Mouse (Mus musculus) layer of hippocampus, postnatal 14 days (tissue): ENCODE measurements at regions not wholly inside any gene's neighbourhood (a gene's known extent, or its start where the extent isn't known, plus 50 kb on each side); places are given as distances from the start of the nearest gene placed in this dataset.

Experiments used
- DNase-seq, 2 experiments: peaks; one replicate each; pipeline ENCODE4 v3.0.0; 2021 to 2022; ENCODE audit warnings: low spot score in 2 of 2, mixed read lengths in 1 of 2

DNA sequence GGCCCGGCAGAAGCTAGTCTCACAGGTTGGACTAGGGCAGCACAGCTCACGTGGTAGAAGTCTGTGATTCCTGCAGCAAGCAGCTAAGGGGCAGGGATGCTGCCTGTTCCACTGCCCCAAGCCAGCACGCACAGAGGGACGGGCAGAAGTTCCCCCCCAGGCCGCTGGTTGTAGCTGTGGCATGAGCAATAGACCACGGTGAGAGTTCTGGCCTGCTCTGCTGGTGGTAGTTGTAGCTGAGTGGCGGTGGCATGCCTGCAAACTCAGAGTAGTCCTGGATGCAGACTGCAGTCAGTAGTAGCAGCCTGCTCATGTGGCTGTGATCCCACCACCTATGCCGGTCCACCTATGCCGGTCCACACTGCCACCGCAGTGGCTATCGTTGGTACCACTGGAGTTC lies 71.5 kb upstream of the Rpl39l start:
- DNase-seq: no peak

DNA sequence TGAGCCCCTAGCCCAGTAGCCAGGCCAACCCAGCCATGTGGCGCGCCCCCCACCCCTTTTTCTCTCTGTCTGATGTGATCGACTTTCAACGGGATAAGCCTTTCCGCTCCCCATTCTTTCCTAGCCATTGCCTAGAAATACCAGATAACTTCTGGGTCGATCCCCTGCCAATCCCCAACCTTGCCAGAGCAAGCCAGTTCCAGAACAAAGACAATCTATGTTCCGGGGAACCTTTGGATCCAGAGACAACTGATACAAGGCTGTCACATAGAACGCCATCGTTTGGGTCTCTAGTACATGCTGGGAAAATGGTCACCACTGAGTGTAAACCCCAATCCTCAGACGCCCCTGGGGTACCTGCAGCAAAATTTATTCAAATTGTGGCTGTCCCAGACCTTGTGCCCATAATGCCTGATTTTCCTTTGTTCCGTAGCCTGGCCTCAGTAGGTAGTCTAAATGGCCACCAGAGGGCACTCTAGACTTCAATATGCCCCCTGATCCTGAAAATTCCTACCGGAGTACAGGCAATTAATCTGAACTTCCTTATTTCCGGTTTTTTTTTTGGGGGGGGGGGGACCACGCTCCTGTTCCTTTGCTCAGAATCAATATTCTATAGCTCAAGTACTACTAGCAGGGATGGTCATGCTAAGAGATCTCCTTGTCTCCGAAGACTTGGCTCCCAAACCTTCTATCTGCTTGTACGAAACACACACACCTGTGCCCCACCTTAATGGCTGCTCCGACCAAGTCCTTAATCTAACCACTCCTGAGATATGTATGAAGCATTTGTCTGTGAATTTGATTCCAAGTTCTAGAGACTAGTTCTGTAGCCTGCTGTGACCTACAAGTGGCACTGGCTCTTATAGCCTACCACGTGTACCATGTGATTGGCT lies 81.3 kb upstream of the Rpl39l start:
- DNase-seq: peak; percentile 41 to 71

DNA sequence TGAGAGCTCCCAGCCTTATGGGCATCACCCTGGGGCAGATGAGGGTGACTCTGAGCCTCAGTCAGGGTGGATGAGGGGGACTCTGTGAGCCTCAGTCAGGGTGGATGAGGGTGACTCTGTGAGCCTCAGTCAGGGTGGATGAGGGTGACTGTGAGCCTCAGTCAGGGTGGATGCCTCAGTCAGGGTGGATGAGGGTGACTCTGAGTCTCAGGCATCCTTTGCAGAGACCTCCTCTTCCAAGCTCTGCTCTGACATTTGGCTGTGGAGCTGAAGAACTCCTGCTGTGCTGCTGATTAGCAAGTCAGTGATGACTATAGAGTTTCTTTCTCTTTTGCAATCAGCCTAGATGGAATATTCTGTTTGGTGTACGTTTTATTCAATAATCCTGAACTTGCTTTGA lies 83.7 kb upstream of the Rpl39l start:
- DNase-seq: no peak

DNA sequence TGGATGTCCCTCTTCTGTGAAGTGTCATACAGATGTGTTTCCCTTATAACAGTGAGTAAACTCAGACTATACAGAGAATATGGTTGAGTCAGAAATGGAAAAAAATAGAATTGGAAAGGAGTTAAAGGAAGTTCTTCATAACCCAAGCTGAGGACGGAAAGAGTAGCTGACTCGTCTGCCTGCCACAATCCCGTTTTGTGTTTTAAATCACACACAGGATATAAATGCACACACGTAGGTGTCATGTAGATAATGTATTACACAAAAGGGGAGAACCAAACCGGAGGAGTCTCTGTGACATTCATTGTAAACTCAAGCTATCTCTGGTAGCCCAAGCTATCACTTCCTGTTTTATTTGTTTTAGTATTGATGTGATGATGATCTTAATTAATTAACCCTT lies 84.6 kb upstream of the Rpl39l start:
- DNase-seq: no peak

DNA sequence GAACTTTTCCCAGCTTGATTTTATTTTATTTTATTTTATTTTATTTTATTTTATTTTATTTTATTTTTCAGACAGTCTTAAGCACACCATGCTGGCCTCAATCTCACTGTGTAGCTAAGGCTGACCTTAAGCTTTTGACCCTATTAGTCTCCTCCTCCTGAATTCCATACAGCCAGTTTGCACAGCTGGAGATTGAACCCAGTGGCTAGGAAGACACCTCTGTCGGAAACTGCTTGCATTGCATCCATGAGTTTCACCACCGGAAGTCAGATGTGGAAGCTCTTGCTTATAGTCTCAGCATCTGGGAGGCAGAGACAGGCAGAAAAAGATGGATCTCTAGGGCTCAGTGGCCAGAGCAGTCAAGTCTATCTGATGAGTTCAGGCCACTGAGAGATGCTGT lies 86.4 kb upstream of the Grin2a start:
- no peak for DNase-seq

DNA sequence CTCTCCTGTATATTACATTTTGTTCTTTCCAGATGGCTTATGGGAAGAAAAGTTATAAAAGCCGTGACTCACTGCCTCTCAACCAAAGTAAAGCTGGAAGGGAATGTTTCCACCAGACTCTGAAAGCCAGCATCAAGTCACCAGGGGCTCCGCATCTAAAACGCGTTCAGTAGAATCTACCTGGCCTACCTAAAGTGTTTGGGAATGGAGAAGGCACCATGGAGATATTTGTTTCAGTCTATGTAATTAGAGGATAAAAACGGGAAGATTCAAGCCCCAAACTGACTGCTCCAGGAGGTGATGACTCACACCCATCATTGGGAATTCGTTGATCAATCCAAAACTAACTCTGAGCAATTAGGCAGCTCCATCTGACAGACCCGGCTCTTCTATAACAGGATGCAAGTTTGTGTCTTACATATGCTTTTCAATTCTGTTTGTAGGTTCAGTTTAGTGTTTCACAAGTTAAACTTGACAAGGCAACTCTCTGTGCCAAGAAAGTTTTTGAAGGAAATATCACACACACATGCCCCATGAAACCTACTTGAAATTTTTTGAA lies 84.8 kb upstream of the Grin2a start:
- peak; percentile 49 to 58 for DNase-seq

DNA sequence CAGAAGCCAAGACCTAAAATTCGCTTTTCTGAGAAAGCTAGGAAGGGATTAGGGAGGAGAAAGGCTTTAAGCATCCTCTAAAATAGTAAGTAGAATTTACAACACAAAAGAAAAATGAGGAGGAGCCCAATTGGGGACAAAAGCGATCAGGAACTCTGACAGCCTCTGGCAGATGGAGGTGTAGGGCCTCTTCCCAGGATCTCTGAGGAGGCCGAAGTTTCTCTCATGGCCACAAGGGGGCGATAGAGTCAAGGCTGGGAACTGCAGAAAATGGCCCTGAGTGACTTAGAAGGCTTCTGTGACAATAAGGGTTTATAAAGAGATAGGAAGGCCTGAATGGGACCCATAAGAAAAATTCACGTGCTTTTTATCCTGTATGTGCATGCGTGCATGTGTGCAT lies 77.8 kb upstream of the Grin2a start:
- DNase-seq: peak; percentile 50 to 70

DNA sequence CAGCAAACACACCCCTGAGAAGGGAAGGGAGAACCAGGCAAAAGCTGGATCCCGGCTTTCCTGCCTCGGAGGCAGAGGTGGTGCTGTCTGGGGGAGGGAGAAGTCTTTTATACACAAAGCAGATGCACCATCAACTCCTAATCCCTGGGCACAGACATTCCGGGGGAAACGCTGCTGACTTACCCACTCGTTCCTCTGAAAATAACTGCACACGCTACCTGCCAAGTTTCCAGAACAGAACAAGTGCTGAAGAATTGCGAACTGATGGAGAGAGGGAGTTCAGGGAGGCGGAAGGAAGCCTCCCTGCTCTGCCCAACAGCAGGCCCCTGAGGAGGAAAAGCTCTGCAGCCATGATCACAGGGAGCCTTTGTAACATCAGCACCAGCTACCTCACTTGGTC lies 68.1 kb upstream of the Grin2a start:
- DNase-seq: peak; percentile 26 to 72

DNA sequence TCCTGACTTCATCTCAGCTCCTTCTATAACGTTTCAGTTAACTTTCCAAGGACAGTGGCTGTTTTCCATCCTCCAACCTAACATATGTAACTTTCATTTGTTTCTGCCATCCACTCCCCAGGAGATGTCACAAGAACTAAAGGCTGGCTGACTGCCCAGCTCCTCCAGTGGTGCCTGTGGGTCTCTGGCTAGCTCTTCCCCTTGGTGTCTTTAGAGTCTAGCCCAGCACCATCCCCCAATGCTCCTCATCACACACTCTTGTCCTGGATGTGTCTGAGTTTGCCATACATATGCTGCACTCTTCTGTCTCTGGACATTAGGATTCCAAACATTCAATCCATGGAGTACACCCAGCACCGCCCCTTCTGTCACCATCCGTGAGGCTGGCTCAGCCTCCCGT lies 62.7 kb upstream of the Grin2a start:
- DNase-seq: no peak
